Mouse (Mus musculus) lung, postnatal 36 days (tissue): ENCODE measurements at regions not wholly inside any gene's neighbourhood (a gene's known extent, or its start where the extent isn't known, plus 50 kb on each side); places are given as distances from the start of the nearest gene placed in this dataset.

Experiments used
- DNase-seq: peaks from one replicate; pipeline ENCODE4 v3.0.0; 2022; ENCODE audit warnings: mixed read lengths

- DNase-seq: peak; percentile 22
Measured at GRCm38 (mm10) chr7:51434865-51435264, 76.0 kb upstream of the Ano5 start.

- DNase-seq: no peak
Measured at GRCm38 (mm10) chr7:51454989-51455692, 55.7 kb upstream of the Ano5 start.

- peak; percentile 3 for DNase-seq
Measured at GRCm38 (mm10) chr7:51458757-51459156, 52.1 kb upstream of the Ano5 start.
